Mouse (Mus musculus): ENCODE measurements around the gene Slc24a3. TPM values are rescaled to one million over a fixed set of nuclear protein-coding genes. Genes with fewer than 3 reads are reported as not detected.

Gene Slc24a3
- polyA plus RNA-seq, 1 experiment = not detected

- Histone ChIP-seq H3K4me3 (ENCODE audit: insufficient read depth, low read depth, low read length) (no peak overlapping the region), H3K4me1 (ENCODE audit: control insufficient read depth, insufficient read depth, low read length) (peaks cover 4% of the 10 kb centered on the region; the same call in 1 of the 2 replicates), H3K27ac (ENCODE audit: insufficient read depth, low read depth, low read length) (no peak overlapping the region)
- TF ChIP-seq CTCF (IDR thresholded peaks at IDR 0.05; ENCODE audit: insufficient read depth, low read depth, low read length) (no peak), POLR2A (IDR thresholded peaks at IDR 0.05; ENCODE audit: insufficient read depth, low read depth, low read length) (no peak)
- WGBS = 85% methylated on average over 5 of the region's 5 CpGs
These were observed 3.5 kb upstream of the Slc24a3 start for GRCm38 (mm10) chr2:145164086-145164485.

DNA sequence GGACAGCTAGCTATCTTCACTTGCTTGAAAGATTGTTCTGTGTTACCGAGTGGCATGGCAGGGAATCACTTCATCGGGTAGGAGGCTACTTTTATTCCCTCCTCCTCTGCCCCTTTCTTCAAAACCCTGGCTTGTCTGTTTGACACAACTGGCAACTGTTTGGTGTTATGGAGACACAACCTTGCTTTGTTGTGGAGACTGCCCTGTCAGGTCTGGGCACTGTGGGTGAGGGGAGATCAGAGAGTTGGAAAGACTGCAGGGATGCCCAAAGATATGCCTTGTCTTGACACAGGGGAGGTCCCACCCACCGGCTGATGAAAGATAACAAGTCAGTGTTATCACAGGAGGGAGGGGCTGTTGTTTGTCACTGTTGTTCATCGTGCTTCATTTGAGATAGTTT, 3.0 kb upstream of the Slc24a3 start:
- Histone ChIP-seq H3K4me1 (ENCODE audit: control insufficient read depth, insufficient read depth, low read length) (peaks cover 4% of the 10 kb centered on the region; the same call in 1 of the 2 replicates), H3K4me3 (ENCODE audit: insufficient read depth, low read depth, low read length) (no peak overlapping the region), H3K27ac (ENCODE audit: insufficient read depth, low read depth, low read length) (no peak overlapping the region)
- WGBS = 52% methylated on average over 4 of the region's 4 CpGs
- no peak for TF ChIP-seq POLR2A (IDR thresholded peaks at IDR 0.05; ENCODE audit: insufficient read depth, low read depth, low read length)
- TF ChIP-seq CTCF (IDR thresholded peaks at IDR 0.05; ENCODE audit: insufficient read depth, low read depth, low read length) = no peak

- 94% methylated on average over 3 of the region's 3 CpGs for WGBS
- Histone ChIP-seq H3K4me3 (ENCODE audit: insufficient read depth, low read depth, low read length) (no peak overlapping the region), H3K4me1 (ENCODE audit: control insufficient read depth, insufficient read depth, low read length) (peaks cover 4% of the 10 kb centered on the region; the same call in 1 of the 2 replicates), H3K27ac (ENCODE audit: insufficient read depth, low read depth, low read length) (no peak overlapping the region)
- TF ChIP-seq POLR2A (IDR thresholded peaks at IDR 0.05; ENCODE audit: insufficient read depth, low read depth, low read length) (no peak), CTCF (IDR thresholded peaks at IDR 0.05; ENCODE audit: insufficient read depth, low read depth, low read length) (no peak)
These were observed 2.5 kb upstream of the Slc24a3 start for GRCm38 (mm10) chr2:145165076-145165475.

DNA sequence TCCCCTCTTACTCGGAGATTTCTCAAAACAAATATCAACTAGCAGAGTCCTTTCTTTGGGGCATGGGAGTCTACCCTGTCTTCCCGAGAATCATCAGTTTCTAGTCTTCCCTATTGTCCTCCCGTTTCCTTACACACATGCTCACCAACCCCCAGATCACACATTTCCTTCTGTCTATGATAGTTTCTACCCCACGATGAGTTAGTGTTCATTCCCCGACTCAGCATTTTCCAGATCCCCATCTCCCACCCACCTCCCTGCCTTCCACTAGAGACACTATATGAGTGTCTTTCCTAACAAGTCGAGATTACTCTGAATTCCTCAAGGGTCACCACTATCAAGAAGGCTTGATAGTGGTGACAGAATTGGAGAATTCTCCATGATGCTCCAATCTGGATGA, 1.7 kb upstream of the Slc24a3 start:
- no peak overlapping the region for H3K4me3 ChIP-seq (ENCODE audit: insufficient read depth, low read depth, low read length)
- 86% methylated on average over 6 of the region's 6 CpGs for WGBS

GRCm38 (mm10) chr2:145167051-145167663, 397 bp upstream of the Slc24a3 start:
- Histone ChIP-seq H3K27ac (ENCODE audit: insufficient read depth, low read depth, low read length) (no peak overlapping the region), H3K4me1 (ENCODE audit: control insufficient read depth, insufficient read depth, low read length) (peaks cover 4% of the 10 kb centered on the region; the same call in 1 of the 2 replicates), H3K4me3 (ENCODE audit: insufficient read depth, low read depth, low read length) (peak overlapping the region; percentile 61)
- WGBS = under 1% methylated on average over 38 of the region's 38 CpGs
- TF ChIP-seq POLR2A (IDR thresholded peaks at IDR 0.05; ENCODE audit: insufficient read depth, low read depth, low read length) = no peak
- TF ChIP-seq CTCF (IDR thresholded peaks at IDR 0.05; ENCODE audit: insufficient read depth, low read depth, low read length) = peak; percentile 37; the same call in 1 of the 2 replicates

More for the DNA sequence above, 1.7 kb upstream of the Slc24a3 start:
- peaks cover 4% of the 10 kb centered on the region; the same call in 1 of the 2 replicates for H3K4me1 ChIP-seq (ENCODE audit: control insufficient read depth, insufficient read depth, low read length)
- no peak overlapping the region for H3K27ac ChIP-seq (ENCODE audit: insufficient read depth, low read depth, low read length)
- TF ChIP-seq CTCF (IDR thresholded peaks at IDR 0.05; ENCODE audit: insufficient read depth, low read depth, low read length) (no peak), POLR2A (IDR thresholded peaks at IDR 0.05; ENCODE audit: insufficient read depth, low read depth, low read length) (no peak)

DNA sequence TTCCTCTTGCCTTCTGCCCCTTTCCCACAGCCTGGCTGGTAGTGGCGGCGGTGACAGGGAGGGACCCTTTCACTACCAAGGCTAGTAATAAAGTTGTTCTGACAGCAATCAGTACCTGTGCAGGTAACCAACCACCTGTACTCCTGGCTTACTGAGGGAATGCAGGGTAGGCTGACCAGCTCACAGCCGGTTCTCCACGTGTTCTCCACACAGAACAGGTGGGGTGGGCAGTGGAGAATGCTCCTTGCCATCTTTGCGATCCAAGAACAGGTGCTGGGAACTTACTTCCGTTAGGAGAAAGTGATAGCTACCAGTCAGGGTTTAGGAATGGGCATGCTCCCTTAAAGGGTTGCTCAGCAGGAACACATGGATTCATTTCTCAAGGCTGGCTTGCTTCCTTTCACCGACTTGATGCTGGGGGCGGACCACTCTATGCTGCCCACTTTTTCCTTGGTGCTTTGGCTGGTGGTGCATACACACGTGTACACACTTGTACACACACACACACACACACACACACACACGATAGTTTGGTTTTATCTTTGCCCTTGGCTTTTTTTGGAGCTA, 934 bp downstream of the Slc24a3 start:
- peak overlapping the region; percentile 61 for H3K27ac ChIP-seq (ENCODE audit: insufficient read depth, low read depth, low read length)
- H3K4me3 ChIP-seq (ENCODE audit: insufficient read depth, low read depth, low read length) = peak overlapping the region; percentile 61
- TF ChIP-seq CTCF (IDR thresholded peaks at IDR 0.05; ENCODE audit: insufficient read depth, low read depth, low read length) (no peak), POLR2A (IDR thresholded peaks at IDR 0.05; ENCODE audit: insufficient read depth, low read depth, low read length) (no peak)
- H3K4me1 ChIP-seq (ENCODE audit: control insufficient read depth, insufficient read depth, low read length) = peaks cover 4% of the 10 kb centered on the region; the same call in 1 of the 2 replicates
- 3% methylated on average over 10 of the region's 10 CpGs for WGBS

- TF ChIP-seq CTCF (IDR thresholded peaks at IDR 0.05; ENCODE audit: insufficient read depth, low read depth, low read length) = no peak
- no peak for TF ChIP-seq POLR2A (IDR thresholded peaks at IDR 0.05; ENCODE audit: insufficient read depth, low read depth, low read length)
- Histone ChIP-seq H3K27ac (ENCODE audit: insufficient read depth, low read depth, low read length) (no peak overlapping the region), H3K4me3 (ENCODE audit: insufficient read depth, low read depth, low read length) (no peak overlapping the region), H3K4me1 (ENCODE audit: control insufficient read depth, insufficient read depth, low read length) (peaks cover 4% of the 10 kb centered on the region; the same call in 1 of the 2 replicates)
- 76% methylated on average over 4 of the region's 4 CpGs for WGBS
These were observed 5.6 kb downstream of the Slc24a3 start for GRCm38 (mm10) chr2:145172978-145173655.

GRCm38 (mm10) chr2:145175036-145175435, 7.5 kb downstream of the Slc24a3 start:
- H3K4me3 ChIP-seq (ENCODE audit: insufficient read depth, low read depth, low read length) = no peak overlapping the region
- 94% methylated on average over 7 of the region's 7 CpGs for WGBS
- no peak overlapping the region for H3K27ac ChIP-seq (ENCODE audit: insufficient read depth, low read depth, low read length)
- TF ChIP-seq CTCF (IDR thresholded peaks at IDR 0.05; ENCODE audit: insufficient read depth, low read depth, low read length) = no peak
- TF ChIP-seq POLR2A (IDR thresholded peaks at IDR 0.05; ENCODE audit: insufficient read depth, low read depth, low read length) = no peak
- no peaks in the 10 kb centered on the region for H3K4me1 ChIP-seq (ENCODE audit: control insufficient read depth, insufficient read depth, low read length)

DNA sequence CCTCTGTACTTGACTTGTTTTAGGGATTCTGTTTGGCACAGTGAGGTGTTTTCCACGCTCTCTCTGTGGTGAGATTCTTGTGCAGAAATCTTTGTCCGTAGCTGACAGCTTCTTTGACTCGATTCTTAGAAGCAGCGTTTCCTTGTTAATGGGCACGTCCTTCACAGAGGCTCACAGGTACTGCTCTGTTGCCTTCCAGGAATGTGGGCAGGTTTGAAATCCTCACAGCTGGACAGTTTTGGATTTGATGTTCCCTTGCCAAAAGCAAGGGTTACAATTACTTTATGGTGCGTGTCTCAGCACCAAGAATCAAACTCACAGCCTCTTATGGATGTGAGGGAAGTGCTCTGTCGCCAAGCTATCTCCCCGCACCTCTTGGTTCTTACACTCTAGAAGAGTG, 14.9 kb downstream of the Slc24a3 start:
- Histone ChIP-seq H3K4me3 (ENCODE audit: insufficient read depth, low read depth, low read length) (no peak overlapping the region), H3K27ac (ENCODE audit: insufficient read depth, low read depth, low read length) (no peak overlapping the region), H3K4me1 (ENCODE audit: control insufficient read depth, insufficient read depth, low read length) (no peaks in the 10 kb centered on the region)
- TF ChIP-seq CTCF (IDR thresholded peaks at IDR 0.05; ENCODE audit: insufficient read depth, low read depth, low read length) (no peak), POLR2A (IDR thresholded peaks at IDR 0.05; ENCODE audit: insufficient read depth, low read depth, low read length) (no peak)
- WGBS = 73% methylated on average over 8 of the region's 8 CpGs
